Mouse (Mus musculus): ENCODE results near the gene Sept5. TPM values are rescaled to one million over a fixed set of nuclear protein-coding genes. Genes with fewer than 3 reads are reported as not detected.
A peak's percentile ranks its signal among the peaks of the same experiment; 100 is the strongest.

Gene Sept5
- 999 TPM in 2 replicates for polyA plus RNA-seq (2012; rRNA removed)

GRCm38 (mm10) chr16:18629390-18630231, at the start of gene Sept5:
Gene Sept5, minus strand, starts transcription at chr16:18629954.
- Histone ChIP-seq H3K4me3 (ENCODE audit: insufficient read depth, low read length) (peak within 1 kb of the TSS; percentile 90), H3K27ac (ENCODE audit: insufficient read depth, low read length) (peak within 1 kb of the TSS; percentile 92), H3K4me1 (ENCODE audit: control insufficient read depth, insufficient read depth, low read length) (peaks cover 3% of the 10 kb centered on the region)
- no peak for TF ChIP-seq POLR2A (IDR thresholded peaks at IDR 0.05; ENCODE audit: extremely low read depth, insufficient read depth, low read length)
- TF ChIP-seq CTCF (IDR thresholded peaks at IDR 0.05; ENCODE audit: extremely low read depth, insufficient read depth, low read length), result no peak

GRCm38 (mm10) chr16:18679112-18679511, 49.4 kb upstream of the Sept5 start:
- TF ChIP-seq CTCF (IDR thresholded peaks at IDR 0.05; ENCODE audit: extremely low read depth, insufficient read depth, low read length) (0 out of 2 replicates have a peak, but pooled peaks have one; percentile 19), POLR2A (IDR thresholded peaks at IDR 0.05; ENCODE audit: extremely low read depth, insufficient read depth, low read length) (no peak)
- no peaks in the 10 kb centered on the region for H3K4me1 ChIP-seq (ENCODE audit: control insufficient read depth, insufficient read depth, low read length)

GRCm38 (mm10) chr16:18677746-18678679, 48.3 kb upstream of the Sept5 start:
- TF ChIP-seq POLR2A (IDR thresholded peaks at IDR 0.05; ENCODE audit: extremely low read depth, insufficient read depth, low read length), result no peak
- peak; percentile 66 for TF ChIP-seq CTCF (IDR thresholded peaks at IDR 0.05; ENCODE audit: extremely low read depth, insufficient read depth, low read length)
- Histone ChIP-seq H3K27ac (ENCODE audit: insufficient read depth, low read length) (no peak overlapping the region), H3K4me1 (ENCODE audit: control insufficient read depth, insufficient read depth, low read length) (no peaks in the 10 kb centered on the region), H3K4me3 (ENCODE audit: insufficient read depth, low read length) (no peak overlapping the region)

More at GRCm38 (mm10) chr16:18679112-18679511, 49.4 kb upstream of the Sept5 start:
- no peak overlapping the region for H3K4me3 ChIP-seq (ENCODE audit: insufficient read depth, low read length)
- no peak overlapping the region for H3K27ac ChIP-seq (ENCODE audit: insufficient read depth, low read length)

GRCm38 (mm10) chr16:18673005-18673404, 43.3 kb upstream of the Sept5 start:
- TF ChIP-seq POLR2A (IDR thresholded peaks at IDR 0.05; ENCODE audit: extremely low read depth, insufficient read depth, low read length) (no peak), CTCF (IDR thresholded peaks at IDR 0.05; ENCODE audit: extremely low read depth, insufficient read depth, low read length) (no peak)
- Histone ChIP-seq H3K4me1 (ENCODE audit: control insufficient read depth, insufficient read depth, low read length) (no peaks in the 10 kb centered on the region), H3K27ac (ENCODE audit: insufficient read depth, low read length) (no peak overlapping the region), H3K4me3 (ENCODE audit: insufficient read depth, low read length) (no peak overlapping the region)

GRCm38 (mm10) chr16:18672027-18672426, 42.3 kb upstream of the Sept5 start:
- no peak for TF ChIP-seq POLR2A (IDR thresholded peaks at IDR 0.05; ENCODE audit: extremely low read depth, insufficient read depth, low read length)
- no peak for TF ChIP-seq CTCF (IDR thresholded peaks at IDR 0.05; ENCODE audit: extremely low read depth, insufficient read depth, low read length)
- Histone ChIP-seq H3K27ac (ENCODE audit: insufficient read depth, low read length) (no peak overlapping the region), H3K4me1 (ENCODE audit: control insufficient read depth, insufficient read depth, low read length) (no peaks in the 10 kb centered on the region), H3K4me3 (ENCODE audit: insufficient read depth, low read length) (no peak overlapping the region)

- TF ChIP-seq CTCF (IDR thresholded peaks at IDR 0.05; ENCODE audit: extremely low read depth, insufficient read depth, low read length) (no peak), POLR2A (IDR thresholded peaks at IDR 0.05; ENCODE audit: extremely low read depth, insufficient read depth, low read length) (no peak)
- Histone ChIP-seq H3K4me3 (ENCODE audit: insufficient read depth, low read length) (no peak overlapping the region), H3K4me1 (ENCODE audit: control insufficient read depth, insufficient read depth, low read length) (no peaks in the 10 kb centered on the region), H3K27ac (ENCODE audit: insufficient read depth, low read length) (no peak overlapping the region)
Observed at GRCm38 (mm10) chr16:18669914-18670313, 40.2 kb upstream of the Sept5 start.

GRCm38 (mm10) chr16:18658597-18658996, 28.8 kb upstream of the Sept5 start:
- H3K4me3 ChIP-seq (ENCODE audit: insufficient read depth, low read length), result no peak overlapping the region
- TF ChIP-seq POLR2A (IDR thresholded peaks at IDR 0.05; ENCODE audit: extremely low read depth, insufficient read depth, low read length) (no peak), CTCF (IDR thresholded peaks at IDR 0.05; ENCODE audit: extremely low read depth, insufficient read depth, low read length) (no peak)
- no peaks in the 10 kb centered on the region for H3K4me1 ChIP-seq (ENCODE audit: control insufficient read depth, insufficient read depth, low read length)

GRCm38 (mm10) chr16:18655372-18656098, 25.8 kb upstream of the Sept5 start:
- TF ChIP-seq CTCF (IDR thresholded peaks at IDR 0.05; ENCODE audit: extremely low read depth, insufficient read depth, low read length) (no peak), POLR2A (IDR thresholded peaks at IDR 0.05; ENCODE audit: extremely low read depth, insufficient read depth, low read length) (no peak)
- H3K27ac ChIP-seq (ENCODE audit: insufficient read depth, low read length), result no peak overlapping the region
- H3K4me3 ChIP-seq (ENCODE audit: insufficient read depth, low read length), result no peak overlapping the region
- H3K4me1 ChIP-seq (ENCODE audit: control insufficient read depth, insufficient read depth, low read length), result no peaks in the 10 kb centered on the region

More at GRCm38 (mm10) chr16:18658597-18658996, 28.8 kb upstream of the Sept5 start:
- H3K27ac ChIP-seq (ENCODE audit: insufficient read depth, low read length), result no peak overlapping the region

Measured in cortical plate, adult 2 months (tissue).